Mouse (Mus musculus): ENCODE results near the gene Junb. TPM values are rescaled to one million over a fixed set of nuclear protein-coding genes. Genes with fewer than 3 reads are reported as not detected.

Gene Junb
- 28.9 and 39.6 TPM in 2 replicates for total RNA-seq (2014; rRNA removed; ENCODE audit: low replicate concordance)
- polyA plus RNA-seq (2015; fragmentation: Nextera tagmentation; extraction: Ambion mirVana), result 10.3 and 13.0 TPM in 2 replicates

- H3K4me1 ChIP-seq (ENCODE audit: control insufficient read depth, insufficient read depth), result peaks cover 33% of the 10 kb centered on the region
- peak; percentile 68 for ATAC-seq (ENCODE audit: insufficient read depth, low read depth)
- no peaks in the 10 kb centered on the region for H3K9me3 ChIP-seq (replicated peaks; ENCODE audit: control insufficient read depth, low read length)
- WGBS, result under 1% methylated on average over 62 of the region's 63 CpGs
- TF ChIP-seq CTCF (IDR thresholded peaks at IDR 0.05; ENCODE audit: low read depth), result no peak
- peak; percentile 88 for TF ChIP-seq EP300 (IDR thresholded peaks at IDR 0.05; ENCODE audit: low read depth)
- no peaks in the 10 kb centered on the region for H3K27me3 ChIP-seq (ENCODE audit: control insufficient read depth, insufficient read depth, low read length)
- H3K27ac ChIP-seq (ENCODE audit: low read depth), result peak within 1 kb of the TSS; percentile 92
- H3K4me2 ChIP-seq (ENCODE audit: low read depth, low read length), result peak within 1 kb of the TSS; percentile 92
- peak within 1 kb of the TSS; percentile 67 for H3K9ac ChIP-seq (replicated peaks; ENCODE audit: low read depth, low read length)
- DNase-seq (ENCODE audit: low spot score), result peak; percentile 89
- peaks cover 6% of the 10 kb centered on the region for H3K36me3 ChIP-seq (replicated peaks; ENCODE audit: control insufficient read depth, insufficient read depth, low read length)
- peak within 1 kb of the TSS; percentile 63 for H3K4me3 ChIP-seq (ENCODE audit: low read depth, low read length)
Observed at GRCm38 (mm10) chr8:84978248-84978940, at the start of gene Junb. Gene Junb (minus strand): TSS chr8:84978718.

GRCm38 (mm10) chr8:85027922-85028321 lies 49.4 kb upstream of the Junb start:
- 12% methylated on average over 2 of the region's 2 CpGs for WGBS
- Histone ChIP-seq H3K27ac (ENCODE audit: low read depth) (no peak overlapping the region), H3K4me3 (ENCODE audit: low read depth, low read length) (peak overlapping the region; percentile 97), H3K27me3 (ENCODE audit: control insufficient read depth, insufficient read depth, low read length) (no peaks in the 10 kb centered on the region), H3K4me1 (ENCODE audit: control insufficient read depth, insufficient read depth) (peaks cover 31% of the 10 kb centered on the region), H3K9ac (replicated peaks; ENCODE audit: low read depth, low read length) (peak overlapping the region; percentile 98), H3K36me3 (replicated peaks; ENCODE audit: control insufficient read depth, insufficient read depth, low read length) (peaks cover 43% of the 10 kb centered on the region), H3K4me2 (ENCODE audit: low read depth, low read length) (peak overlapping the region; percentile 91), H3K9me3 (replicated peaks; ENCODE audit: control insufficient read depth, low read length) (no peaks in the 10 kb centered on the region)
- DNase-seq (ENCODE audit: low spot score) (no peak), ATAC-seq (ENCODE audit: insufficient read depth, low read depth) (no peak)
- no peak for TF ChIP-seq CTCF (IDR thresholded peaks at IDR 0.05; ENCODE audit: low read depth)
- no peak for TF ChIP-seq EP300 (IDR thresholded peaks at IDR 0.05; ENCODE audit: low read depth)

GRCm38 (mm10) chr8:85027516-85027855 lies 49.0 kb upstream of the Junb start:
- Histone ChIP-seq H3K9me3 (replicated peaks; ENCODE audit: control insufficient read depth, low read length) (no peaks in the 10 kb centered on the region), H3K27ac (ENCODE audit: low read depth) (peak overlapping the region; percentile 82), H3K4me2 (ENCODE audit: low read depth, low read length) (peak overlapping the region; percentile 91), H3K36me3 (replicated peaks; ENCODE audit: control insufficient read depth, insufficient read depth, low read length) (peaks cover 41% of the 10 kb centered on the region), H3K9ac (replicated peaks; ENCODE audit: low read depth, low read length) (peak overlapping the region; percentile 98), H3K4me3 (ENCODE audit: low read depth, low read length) (peak overlapping the region; percentile 97), H3K4me1 (ENCODE audit: control insufficient read depth, insufficient read depth) (peaks cover 31% of the 10 kb centered on the region), H3K27me3 (ENCODE audit: control insufficient read depth, insufficient read depth, low read length) (no peaks in the 10 kb centered on the region)
- no peak for TF ChIP-seq EP300 (IDR thresholded peaks at IDR 0.05; ENCODE audit: low read depth)
- TF ChIP-seq CTCF (IDR thresholded peaks at IDR 0.05; ENCODE audit: low read depth), result no peak
- ATAC-seq (ENCODE audit: insufficient read depth, low read depth), result no peak
- peak; percentile 15 for DNase-seq (ENCODE audit: low spot score)
- 1% methylated on average over 13 of the region's 13 CpGs for WGBS

- Histone ChIP-seq H3K4me2 (ENCODE audit: low read depth, low read length) (peak within 1 kb of the TSS; percentile 91), H3K4me3 (ENCODE audit: low read depth, low read length) (peak within 1 kb of the TSS; percentile 97), H3K27ac (ENCODE audit: low read depth) (peak within 1 kb of the TSS; percentile 82), H3K9ac (replicated peaks; ENCODE audit: low read depth, low read length) (peak within 1 kb of the TSS; percentile 98), H3K27me3 (ENCODE audit: control insufficient read depth, insufficient read depth, low read length) (no peaks in the 10 kb centered on the region), H3K4me1 (ENCODE audit: control insufficient read depth, insufficient read depth) (peaks cover 31% of the 10 kb centered on the region), H3K36me3 (replicated peaks; ENCODE audit: control insufficient read depth, insufficient read depth, low read length) (peaks cover 41% of the 10 kb centered on the region), H3K9me3 (replicated peaks; ENCODE audit: control insufficient read depth, low read length) (no peaks in the 10 kb centered on the region)
- TF ChIP-seq EP300 (IDR thresholded peaks at IDR 0.05; ENCODE audit: low read depth) (peak; percentile 46; the same call in 1 of the 2 replicates), CTCF (IDR thresholded peaks at IDR 0.05; ENCODE audit: low read depth) (no peak)
- peak; percentile 98 for DNase-seq (ENCODE audit: low spot score)
- under 1% methylated on average over 74 of the region's 75 CpGs for WGBS
- ATAC-seq (ENCODE audit: insufficient read depth, low read depth), result peak; percentile 85
Observed at GRCm38 (mm10) chr8:85026670-85027515, 48.4 kb upstream of the Junb start, which contains the start of gene Trir. Gene Trir (plus strand): TSS chr8:85026823.

GRCm38 (mm10) chr8:85025098-85025932 lies 46.8 kb upstream of the Junb start, which contains the start of gene Asna1:
Gene Asna1 (minus strand): TSS chr8:85025281.
- 4% methylated on average over 30 of the region's 30 CpGs for WGBS
- no peak for TF ChIP-seq EP300 (IDR thresholded peaks at IDR 0.05; ENCODE audit: low read depth)
- 0 out of 2 replicates have a peak, but pooled peaks have one; percentile 0 for TF ChIP-seq CTCF (IDR thresholded peaks at IDR 0.05; ENCODE audit: low read depth)

More at GRCm38 (mm10) chr8:85025098-85025932, 46.8 kb upstream of the Junb start, which contains the start of gene Asna1:
- Histone ChIP-seq H3K4me3 (ENCODE audit: low read depth, low read length) (peak within 1 kb of the TSS; percentile 97), H3K9ac (replicated peaks; ENCODE audit: low read depth, low read length) (peak within 1 kb of the TSS; percentile 67), H3K4me2 (ENCODE audit: low read depth, low read length) (peak within 1 kb of the TSS; percentile 91), H3K4me1 (ENCODE audit: control insufficient read depth, insufficient read depth) (peaks cover 31% of the 10 kb centered on the region), H3K27ac (ENCODE audit: low read depth) (peak within 1 kb of the TSS; percentile 75), H3K36me3 (replicated peaks; ENCODE audit: control insufficient read depth, insufficient read depth, low read length) (peaks cover 39% of the 10 kb centered on the region), H3K27me3 (ENCODE audit: control insufficient read depth, insufficient read depth, low read length) (no peaks in the 10 kb centered on the region), H3K9me3 (replicated peaks; ENCODE audit: control insufficient read depth, low read length) (no peaks in the 10 kb centered on the region)
- DNase-seq (ENCODE audit: low spot score) (peak; percentile 98), ATAC-seq (ENCODE audit: insufficient read depth, low read depth) (peak; percentile 84)
